Mouse (Mus musculus) CH12.LX (cell line): ENCODE measurements at regions not wholly inside any gene's neighbourhood (a gene's known extent, or its start where the extent isn't known, plus 50 kb on each side); places are given as distances from the start of the nearest gene placed in this dataset.

Source experiments
- DNase-seq: peaks from one replicate; pipeline ENCODE4 v3.0.0-alpha.2; 2013; ENCODE audit errors: extremely low read depth
- H3K27ac ChIP-seq: 2 replicates; pipeline ENCODE4 v1.5.1; 2012; ENCODE audit warnings: low read depth, mild to moderate bottlenecking, control low read depth, moderate library complexity; ENCODE audit not compliant: insufficient read depth
- H3K27me3 ChIP-seq: replicated peaks from 2 replicates; pipeline ENCODE3; 2012; ENCODE audit warnings: inconsistent platforms
- H3K36me3 ChIP-seq, 2 experiments: replicated peaks in 1 of 2; 2 replicates each; pipeline versions ENCODE3 to v1.6.1; 2012; ENCODE audit warnings: inconsistent platforms in 1 of 2, low read length in 1 of 2, mild to moderate bottlenecking in 1 of 2, mixed read lengths in 1 of 2, moderate library complexity in 1 of 2; ENCODE audit not compliant: control insufficient read depth in 1 of 2, insufficient read depth in 1 of 2
- H3K4me1 ChIP-seq, 2 experiments: 2 replicates each; pipeline ENCODE4 v1.6.1; 2012; ENCODE audit warnings: inconsistent platforms in 1 of 2, moderate library complexity in 1 of 2; ENCODE audit not compliant: insufficient read depth in 2 of 2, control insufficient read depth in 1 of 2
- H3K4me2 ChIP-seq: 2 replicates; pipeline ENCODE4 v1.6.1; 2012; ENCODE audit warnings: low read depth, mild to moderate bottlenecking, control low read depth; ENCODE audit not compliant: poor library complexity, insufficient read depth, severe bottlenecking
- H3K4me3 ChIP-seq, 3 experiments: fragments of 150-350 bp in 1 of 3; sonication (generic) in 1 of 3; replicated peaks in 1 of 3; 2 replicates each; pipeline versions ENCODE3 to v1.5.1; 2011 to 2012; ENCODE audit warnings: low read depth in 2 of 3, low read length in 2 of 3, mild to moderate bottlenecking in 2 of 3, moderate library complexity in 2 of 3, control low read depth in 1 of 3, improper control_type of control experiment in 1 of 3, inconsistent platforms in 1 of 3, mixed read lengths in 1 of 3; ENCODE audit not compliant: poor library complexity in 1 of 3
- H3K79me2 ChIP-seq: replicated peaks from 2 replicates; pipeline ENCODE4 v1.6.1; 2012; ENCODE audit warnings: mild to moderate bottlenecking, moderate library complexity; ENCODE audit not compliant: control insufficient read depth, poor library complexity, insufficient read depth, severe bottlenecking; ENCODE audit errors: extremely low read depth
- H3K9ac ChIP-seq: 2 replicates; pipeline ENCODE4 v1.6.1; 2012; ENCODE audit warnings: low read depth, mild to moderate bottlenecking, control low read depth, moderate library complexity; ENCODE audit not compliant: insufficient read depth
- H3K9me3 ChIP-seq: replicated peaks from 2 replicates; pipeline ENCODE3; 2012; ENCODE audit warnings: low read length, inconsistent platforms, mixed read lengths
- BHLHE40 ChIP-seq: IDR thresholded peaks from 2 replicates; pipeline ENCODE4 v1.6.1; 2011; ENCODE audit warnings: mild to moderate bottlenecking, low read depth, low read length, improper control_type of control experiment
- CHD2 ChIP-seq: IDR thresholded peaks from 2 replicates; pipeline ENCODE4 v1.6.1; 2011; ENCODE audit warnings: low read length, improper control_type of control experiment
- CTCF ChIP-seq, 2 experiments: IDR thresholded peaks in 1 of 2; conservative IDR thresholded peaks in 1 of 2; 2 replicates each; pipeline ENCODE4 v1.5.1; 2011 to 2012; ENCODE audit warnings: low read depth in 2 of 2, low read length in 2 of 2, improper control_type of control experiment in 1 of 2, inconsistent platforms in 1 of 2, mild to moderate bottlenecking in 1 of 2, moderate library complexity in 1 of 2
- ELF1 ChIP-seq: IDR thresholded peaks from 2 replicates; pipeline ENCODE4 v1.6.1; 2014; ENCODE audit warnings: low read depth, mild to moderate bottlenecking, inconsistent platforms, low read length, improper control_type of control experiment
- EP300 ChIP-seq: IDR thresholded peaks from 2 replicates; pipeline ENCODE4 v1.6.1; 2011; ENCODE audit warnings: low read length, improper control_type of control experiment
- ETS1 ChIP-seq: conservative IDR thresholded peaks from 2 replicates; pipeline ENCODE4 v1.6.1; 2012; ENCODE audit warnings: low read depth, mild to moderate bottlenecking, inconsistent platforms, low read length, improper control_type of control experiment, moderate library complexity
- HCFC1 ChIP-seq: IDR thresholded peaks from 2 replicates; pipeline ENCODE4 v1.6.1; 2012; ENCODE audit warnings: low read depth, mild to moderate bottlenecking, inconsistent platforms, low read length, improper control_type of control experiment
- IRF4 ChIP-seq: IDR thresholded peaks from 2 replicates; pipeline ENCODE4 v1.6.1; 2014; ENCODE audit warnings: low read depth, mild to moderate bottlenecking, inconsistent platforms, low read length, improper control_type of control experiment
- JUND ChIP-seq: conservative IDR thresholded peaks from 2 replicates; pipeline ENCODE4 v1.6.1; 2011; ENCODE audit warnings: low read depth, low read length, improper control_type of control experiment
- MAFK ChIP-seq: IDR thresholded peaks from 2 replicates; pipeline ENCODE4 v1.6.1; 2011; ENCODE audit warnings: low read length, improper control_type of control experiment; ENCODE audit not compliant: insufficient replicate concordance
- MAX ChIP-seq: IDR thresholded peaks from 2 replicates; pipeline ENCODE4 v1.6.1; 2011; ENCODE audit warnings: low read length, improper control_type of control experiment
- MAZ ChIP-seq: IDR thresholded peaks from 2 replicates; pipeline ENCODE4 v1.6.1; 2012; ENCODE audit warnings: low read depth, mild to moderate bottlenecking, inconsistent platforms, low read length, improper control_type of control experiment, moderate library complexity
- MEF2A ChIP-seq: IDR thresholded peaks from 2 replicates; pipeline ENCODE4 v1.6.1; 2014; ENCODE audit warnings: low read depth, mild to moderate bottlenecking, inconsistent platforms, low read length, improper control_type of control experiment, borderline replicate concordance
- NRF1 ChIP-seq: IDR thresholded peaks from 2 replicates; pipeline ENCODE4 v1.6.1; 2014; ENCODE audit warnings: low read depth, mild to moderate bottlenecking, inconsistent platforms, low read length, improper control_type of control experiment, moderate library complexity
- PAX5 ChIP-seq: IDR thresholded peaks from 2 replicates; pipeline ENCODE4 v1.6.1; 2012; ENCODE audit warnings: low read length, inconsistent platforms, mixed read lengths
- POLR2A ChIP-seq: IDR thresholded peaks from 2 replicates; pipeline ENCODE4 v1.6.1; 2011; ENCODE audit warnings: low read depth, mild to moderate bottlenecking, improper control_type of control experiment, low read length
- RAD21 ChIP-seq: IDR thresholded peaks from 2 replicates; pipeline ENCODE4 v1.6.1; 2011; ENCODE audit warnings: low read depth, mild to moderate bottlenecking, low read length, improper control_type of control experiment, moderate library complexity
- RCOR1 ChIP-seq: conservative IDR thresholded peaks from 2 replicates; pipeline ENCODE4 v1.6.1; 2012; ENCODE audit warnings: low read depth, mild to moderate bottlenecking, inconsistent platforms, low read length, improper control_type of control experiment
- SIN3A ChIP-seq: IDR thresholded peaks from 2 replicates; pipeline ENCODE4 v1.6.1; 2012; ENCODE audit warnings: low read length, improper control_type of control experiment, inconsistent platforms
- SMC3 ChIP-seq: IDR thresholded peaks from 2 replicates; pipeline ENCODE4 v1.6.1; 2011; ENCODE audit warnings: low read depth, low read length, improper control_type of control experiment
- TCF12 ChIP-seq: IDR thresholded peaks from 2 replicates; pipeline ENCODE4 v1.6.1; 2014; ENCODE audit warnings: low read depth, mild to moderate bottlenecking, inconsistent platforms, low read length, improper control_type of control experiment
- USF1 ChIP-seq: IDR thresholded peaks from 2 replicates; pipeline ENCODE4 v1.6.1; 2014; ENCODE audit warnings: low read depth, mild to moderate bottlenecking, inconsistent platforms, low read length, improper control_type of control experiment
- ZKSCAN1 ChIP-seq: IDR thresholded peaks from 2 replicates; pipeline ENCODE4 v1.6.1; 2012; ENCODE audit warnings: low read depth, inconsistent platforms, low read length, improper control_type of control experiment, borderline replicate concordance
- ZMIZ1 ChIP-seq: IDR thresholded peaks from 2 replicates; pipeline ENCODE4 v1.6.1; 2012; ENCODE audit warnings: low read depth, mild to moderate bottlenecking, inconsistent platforms, low read length, improper control_type of control experiment
- ZNF384 ChIP-seq: IDR thresholded peaks from 2 replicates; pipeline ENCODE4 v1.6.1; 2012; ENCODE audit warnings: low read depth, low read length, improper control_type of control experiment, inconsistent platforms
- dilution Hi-C: fragments of 300-500 bp; cut with MboI; formaldehyde crosslinking; loops from 2 replicates; pipeline ENCODE4 v1.14.3; 2020; ENCODE audit warnings: low sequenced_read_pairs; ENCODE audit not compliant: extremely low pct_unique_long_range_greater_than_20kb, extremely low pct_ligation_motif_present
- in situ Hi-C: fragments of 300-500 bp; cut with MboI; formaldehyde crosslinking; loops from 3 replicates; pipeline ENCODE4 v1.14.3; 2019; ENCODE audit warnings: low sequenced_read_pairs, low pct_ligation_motif_present, low pct_unique_long_range_greater_than_20kb, mixed read lengths

- H3K9ac ChIP-seq, result no peak overlapping the region
- H3K4me2 ChIP-seq, result no peak overlapping the region
- H3K4me3 ChIP-seq, result no peak overlapping the region
- H3K36me3 ChIP-seq, result no peaks in the 10 kb centered on the region
- no peaks in the 10 kb centered on the region for H3K27me3 ChIP-seq
- peak overlapping the region; percentile 16 for H3K27ac ChIP-seq
- H3K79me2 ChIP-seq, result no peaks in the 10 kb centered on the region
- in situ Hi-C loops (loop anchor here (5.0 kb wide), 1 partner anchor 50 kb away; no protein-coding TSS in a partner anchor), dilution Hi-C loops (no loop called here)
- H3K4me1 ChIP-seq, result peaks cover 19 to 34% of the 10 kb centered on the region in 2 experiments
- H3K9me3 ChIP-seq, result peaks cover 8% of the 10 kb centered on the region
- DNase-seq, result peak; percentile 49
- TF ChIP-seq BHLHE40 (peak; percentile 48; the same call in 1 of the 2 replicates), SIN3A (no peak), EP300 (peak; percentile 66), RCOR1 (0 out of 2 replicates have a peak, but pooled peaks have one; percentile 30), MAZ (no peak), ELF1 (peak; percentile 32; the same call in 1 of the 2 replicates), ETS1 (peak; percentile 61), CHD2 (0 out of 2 replicates have a peak, but pooled peaks have one; percentile 14), TCF12 (peak; percentile 45), PAX5 (no peak), MAX (peak; percentile 57), USF1 (no peak), JUND (peak; percentile 56), MAFK (0 out of 2 replicates have a peak, but pooled peaks have one; percentile 6), MEF2A (peak; percentile 75), IRF4 (0 out of 2 replicates have a peak, but pooled peaks have one; percentile 42), ZNF384 (0 out of 2 replicates have a peak, but pooled peaks have one; percentile 20), ZMIZ1 (no peak), POLR2A (no peak)
Observed at GRCm38 (mm10) chr5:141062144-141062543, 61.8 kb upstream of the Card11 start.

- DNase-seq, result no peak
- no peak overlapping the region for H3K4me3 ChIP-seq
- peaks cover 6% of the 10 kb centered on the region for H3K9me3 ChIP-seq
- H3K36me3 ChIP-seq, result no peaks in the 10 kb centered on the region
- dilution Hi-C loops (no loop called here), in situ Hi-C loops (no loop called here)
- H3K27me3 ChIP-seq, result no peaks in the 10 kb centered on the region
- H3K4me1 ChIP-seq, result peaks cover 12 to 33% of the 10 kb centered on the region in 2 experiments
- TF ChIP-seq SMC3, result peak; percentile 28
- TF ChIP-seq HCFC1, result no peak
- no peak for TF ChIP-seq ZKSCAN1
- TF ChIP-seq NRF1, result no peak
- TF ChIP-seq RAD21, result peak; percentile 22
- TF ChIP-seq CTCF (conservative IDR thresholded peaks at IDR 0.05 in 1 of 2, IDR thresholded peaks at IDR 0.05 in 1 of 2; ENCODE audit: low read depth in 2 of 2, low read length in 2 of 2), result peak; percentile 20 to 34; a peak in 2 of 4 replicates
- no peaks in the 10 kb centered on the region for H3K79me2 ChIP-seq
- H3K4me2 ChIP-seq, result no peak overlapping the region
- no peak overlapping the region for H3K9ac ChIP-seq
- H3K27ac ChIP-seq, result no peak overlapping the region
Observed at GRCm38 (mm10) chr5:141067561-141067960, 67.2 kb upstream of the Card11 start.
